Mouse (Mus musculus) cerebellum, adult 2 months (tissue): ENCODE measurements at regions not wholly inside any gene's neighbourhood (a gene's known extent, or its start where the extent isn't known, plus 50 kb on each side); places are given as distances from the start of the nearest gene placed in this dataset.

ENCODE experiments used
- CTCF ChIP-seq: fragments of 200-500 bp; IDR thresholded peaks from 2 replicates; pipeline ENCODE4 v1.5.1; 2011; ENCODE audit warnings: low read depth, mild to moderate bottlenecking, control low read depth, low read length, moderate library complexity, borderline replicate concordance; ENCODE audit not compliant: insufficient read depth
- POLR2A ChIP-seq: fragments of 200-500 bp; IDR thresholded peaks from 2 replicates; pipeline ENCODE4 v1.6.1; 2011; ENCODE audit warnings: low read length, control low read depth, borderline replicate concordance; ENCODE audit not compliant: insufficient read depth

DNA sequence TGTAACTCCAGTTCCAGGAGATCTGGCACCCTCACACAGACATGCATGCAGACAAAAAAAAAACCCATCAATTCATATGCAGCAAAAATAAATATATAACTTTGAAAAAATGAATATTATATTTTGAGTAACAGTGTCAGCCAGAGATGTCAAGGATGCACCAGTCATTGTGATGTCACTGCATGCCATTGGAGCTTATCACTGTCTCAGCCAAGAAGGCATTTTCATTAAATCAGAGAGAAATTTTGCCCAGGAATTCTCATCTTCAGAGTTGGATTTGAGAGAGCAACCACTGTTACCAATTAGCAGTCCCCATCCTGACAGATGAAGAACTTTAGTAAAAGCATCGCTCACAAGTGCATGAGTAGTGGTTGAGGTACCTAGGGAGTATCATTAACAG is 79.0 kb upstream of the Lpar1 start:
- TF ChIP-seq CTCF = no peak
- TF ChIP-seq POLR2A = no peak
